Mouse (Mus musculus): ENCODE measurements around the gene Dctn3.
"Not testable (repeated sequence)": the region's sequence is repeated elsewhere in the genome, so short reads cannot be mapped to it uniquely, and the experiment has no call there.

Gene Dctn3

GRCm38 (mm10) chr4:41698421-41699016, 24.5 kb downstream of the Dctn3 start:
- DNase-seq (ENCODE audit: low read depth, low spot score): not testable (repeated sequence)

GRCm38 (mm10) chr4:41696930-41697841, 25.8 kb downstream of the Dctn3 start, which contains the start of gene Cntfr:
Gene Cntfr, minus strand, starts transcription at chr4:41697089.
- peak; percentile 87 for DNase-seq (ENCODE audit: low read depth, low spot score)

GRCm38 (mm10) chr4:41696452-41696851, 26.5 kb downstream of the Dctn3 start:
- not testable (repeated sequence) for DNase-seq (ENCODE audit: low read depth, low spot score)

GRCm38 (mm10) chr4:41695800-41696199, 27.2 kb downstream of the Dctn3 start:
- not testable (repeated sequence) for DNase-seq (ENCODE audit: low read depth, low spot score)

- not testable (repeated sequence) for DNase-seq (ENCODE audit: low read depth, low spot score)
Measured at GRCm38 (mm10) chr4:41693511-41693910, 29.5 kb downstream of the Dctn3 start.

GRCm38 (mm10) chr4:41690014-41690413, 33.0 kb downstream of the Dctn3 start:
- DNase-seq (ENCODE audit: low read depth, low spot score): not testable (repeated sequence)

GRCm38 (mm10) chr4:41688562-41688961, 34.4 kb downstream of the Dctn3 start:
- peak; percentile 40 for DNase-seq (ENCODE audit: low read depth, low spot score)

GRCm38 (mm10) chr4:41685882-41686492, 37.0 kb downstream of the Dctn3 start:
- DNase-seq (ENCODE audit: low read depth, low spot score): not testable (repeated sequence)

- not testable (repeated sequence) for DNase-seq (ENCODE audit: low read depth, low spot score)
Measured at GRCm38 (mm10) chr4:41684931-41685453, 38.0 kb downstream of the Dctn3 start.

GRCm38 (mm10) chr4:41684131-41684930, 38.6 kb downstream of the Dctn3 start:
- not testable (repeated sequence) for DNase-seq (ENCODE audit: low read depth, low spot score)

GRCm38 (mm10) chr4:41683303-41683702, 39.7 kb downstream of the Dctn3 start:
- not testable (repeated sequence) for DNase-seq (ENCODE audit: low read depth, low spot score)

- no peak for DNase-seq (ENCODE audit: low read depth, low spot score)
Measured at GRCm38 (mm10) chr4:41682789-41683188, 40.2 kb downstream of the Dctn3 start.

- DNase-seq (ENCODE audit: low read depth, low spot score): peak; percentile 29
Measured at GRCm38 (mm10) chr4:41681947-41682346, 41.0 kb downstream of the Dctn3 start.

- DNase-seq (ENCODE audit: low read depth, low spot score): peak; percentile 87
Measured at GRCm38 (mm10) chr4:41681176-41681575, 41.8 kb downstream of the Dctn3 start.

GRCm38 (mm10) chr4:41679291-41679690, 43.7 kb downstream of the Dctn3 start:
- no peak for DNase-seq (ENCODE audit: low read depth, low spot score)

- DNase-seq (ENCODE audit: low read depth, low spot score): no peak
Measured at GRCm38 (mm10) chr4:41678863-41679262, 44.1 kb downstream of the Dctn3 start.

GRCm38 (mm10) chr4:41677006-41677629, 45.9 kb downstream of the Dctn3 start:
- DNase-seq (ENCODE audit: low read depth, low spot score): peak; percentile 90

- DNase-seq (ENCODE audit: low read depth, low spot score): peak; percentile 60
Measured at GRCm38 (mm10) chr4:41676248-41677005, 46.5 kb downstream of the Dctn3 start.

GRCm38 (mm10) chr4:41673186-41673585, 49.8 kb downstream of the Dctn3 start:
- peak; percentile 69 for DNase-seq (ENCODE audit: low read depth, low spot score)

GRCm38 (mm10) chr4:41672522-41672963, 50.4 kb downstream of the Dctn3 start:
- no peak for DNase-seq (ENCODE audit: low read depth, low spot score)
